Mouse (Mus musculus) heart, postnatal 0 days (tissue): ENCODE data around the gene Plekhg2. TPM values are rescaled to one million over a fixed set of nuclear protein-coding genes. Genes with fewer than 3 reads are reported as not detected.

Experiments
- ATAC-seq: fragments of 200-750 bp; cut with Nextera tagmentation; 2 replicates; pipeline ENCODE4 v1.8.0; 2017; ENCODE audit warnings: low read depth, moderate number of reproducible peaks, moderate library complexity; ENCODE audit not compliant: insufficient read depth
- DNase-seq: peaks from one replicate; pipeline ENCODE4 v3.0.0-alpha.2; 2016; ENCODE audit warnings: low spot score
- H3K27ac ChIP-seq: fragments of 300-500 bp; sonication (generic); 2 replicates; pipeline ENCODE4 v1.5.1; 2014; ENCODE audit warnings: low read depth, mild to moderate bottlenecking
- H3K27me3 ChIP-seq: fragments of 300-500 bp; sonication (generic); 2 replicates; pipeline ENCODE4 v1.6.1; 2014; ENCODE audit warnings: low read length, mixed read lengths; ENCODE audit not compliant: control insufficient read depth, insufficient read depth
- H3K36me3 ChIP-seq: fragments of 300-500 bp; sonication (generic); replicated peaks from 2 replicates; pipeline ENCODE4 v1.6.1; 2014; ENCODE audit warnings: low read length, mixed read lengths; ENCODE audit not compliant: control insufficient read depth, insufficient read depth
- H3K4me1 ChIP-seq: fragments of 300-500 bp; sonication (generic); 2 replicates; pipeline ENCODE4 v1.6.1; 2014; ENCODE audit warnings: antibody characterized with exemption; ENCODE audit not compliant: control insufficient read depth, insufficient read depth
- H3K4me2 ChIP-seq: fragments of 300-500 bp; sonication (generic); 2 replicates; pipeline ENCODE4 v1.6.1; 2014; ENCODE audit warnings: low read depth, mild to moderate bottlenecking, low read length, moderate library complexity
- H3K4me3 ChIP-seq: fragments of 300-500 bp; sonication (generic); 2 replicates; pipeline ENCODE4 v1.5.1; 2014; ENCODE audit warnings: low read depth, low read length
- H3K9ac ChIP-seq: fragments of 300-500 bp; sonication (generic); replicated peaks from 2 replicates; pipeline ENCODE4 v1.6.1; 2014; ENCODE audit warnings: low read depth, low read length, mixed read lengths
- H3K9me3 ChIP-seq: fragments of 300-500 bp; sonication (generic); replicated peaks from 2 replicates; pipeline ENCODE4 v1.6.1; 2016; ENCODE audit warnings: low read length; ENCODE audit not compliant: control insufficient read depth
- CTCF ChIP-seq: IDR thresholded peaks from 2 replicates; pipeline ENCODE4 v1.5.1; 2016; ENCODE audit warnings: antibody characterized with exemption, control low read depth, low read depth
- EP300 ChIP-seq: IDR thresholded peaks from 2 replicates; pipeline ENCODE4 v1.6.1; 2016; ENCODE audit warnings: antibody characterized with exemption, low read depth
- WGBS: fragments of 180-500 bp; shearing (Covaris S2); extraction: QIAGEN DNeasy Blood & Tissue Kit; methylation state at CpG from one replicate; pipeline ENCODE4 v1.1.7; 2014; 5-methylcytosine and 5-hydroxymethylcytosine counted together
- polyA plus RNA-seq: library from polyadenylated mRNA; unstranded; fragments of >200 nt; fragmentation: Nextera tagmentation; extraction: Ambion mirVana; gene quantifications from 2 replicates; pipeline ENCODE4 v1.2.1, GENCODE M21; 2015
- total RNA-seq: library from RNA; depleted of rRNA; stranded (reverse); fragments of >200 nt; gene quantifications from 2 replicates; pipeline ENCODE4 v1.2.3, GENCODE M21; 2014; ENCODE audit warnings: low replicate concordance; rRNA removed

Gene Plekhg2
- total and polyA plus RNA-seq, 2 experiments from 2014 or later: 13.7 to 41.7 TPM

DNA sequence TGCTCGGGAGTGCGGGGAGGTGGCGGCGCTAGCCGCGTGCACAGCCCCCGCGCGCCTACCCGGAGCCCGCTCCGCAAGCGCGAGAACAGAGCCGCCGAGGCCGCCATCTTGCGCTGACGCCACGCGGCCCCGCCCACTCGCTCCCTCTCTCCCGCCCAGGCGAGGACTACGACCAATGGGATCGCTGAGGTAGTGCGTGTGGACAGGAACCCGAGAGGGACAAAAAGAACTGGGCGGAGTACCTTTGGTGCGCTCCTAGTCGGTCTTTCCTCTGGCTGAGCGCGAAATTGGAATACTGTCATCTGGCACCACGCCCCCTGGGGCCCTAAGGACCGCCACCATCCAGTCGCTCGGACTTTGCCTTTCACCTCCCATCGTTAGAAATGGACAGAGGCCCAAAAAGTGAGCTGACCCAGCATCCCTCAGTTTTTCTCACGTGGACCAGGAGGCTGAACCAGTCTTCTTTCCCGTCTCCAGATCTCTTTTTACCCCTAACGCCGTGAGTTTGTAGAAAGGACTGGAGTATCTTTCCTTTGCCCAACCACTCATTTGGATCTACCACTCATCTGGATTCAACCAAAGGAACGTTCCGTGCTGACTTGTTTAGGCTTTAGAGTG, 60.4 kb downstream of the Plekhg2 start, which contains the start of gene Timm50:
TSS of gene Timm50 (minus strand) at position 147 of the 618 bp plus-strand sequence.
- peak; percentile 98 for DNase-seq
- Histone ChIP-seq H3K4me3 (peak within 1 kb of the TSS; percentile 91), H3K4me1 (peaks cover 7% of the 10 kb centered on the region), H3K9me3 (no peaks in the 10 kb centered on the region), H3K36me3 (peaks cover 58% of the 10 kb centered on the region), H3K27ac (0 out of 2 replicates have a peak within 1 kb of the TSS, but pooled peaks have one; percentile 36), H3K4me2 (peak within 1 kb of the TSS; percentile 97), H3K9ac (peak within 1 kb of the TSS; percentile 79), H3K27me3 (no peaks in the 10 kb centered on the region)
- TF ChIP-seq CTCF (no peak), EP300 (no peak)
- peak; percentile 98 for ATAC-seq
- 1% methylated on average over 44 of the region's 45 CpGs for WGBS

- H3K4me3 ChIP-seq: peak overlapping the region; percentile 91
- TF ChIP-seq CTCF (no peak), EP300 (no peak)
- H3K9me3 ChIP-seq: no peaks in the 10 kb centered on the region
- peak overlapping the region; percentile 79 for H3K9ac ChIP-seq
- H3K27me3 ChIP-seq: no peaks in the 10 kb centered on the region
- H3K36me3 ChIP-seq: peaks cover 58% of the 10 kb centered on the region
- peaks cover 7% of the 10 kb centered on the region for H3K4me1 ChIP-seq
- WGBS: 5% methylated on average over 35 of the region's 35 CpGs
- DNase-seq (no peak), ATAC-seq (peak; percentile 59)
- H3K27ac ChIP-seq: 0 out of 2 replicates have a peak overlapping the region, but pooled peaks have one; percentile 36
- peak overlapping the region; percentile 97 for H3K4me2 ChIP-seq
These were observed 61.1 kb downstream of the Plekhg2 start for GRCm38 (mm10) chr7:28311151-28311925.

GRCm38 (mm10) chr7:28309737-28310136, 62.7 kb downstream of the Plekhg2 start:
- Histone ChIP-seq H3K4me3 (no peak overlapping the region), H3K4me1 (peaks cover 7% of the 10 kb centered on the region), H3K4me2 (no peak overlapping the region), H3K9me3 (no peaks in the 10 kb centered on the region), H3K27ac (no peak overlapping the region), H3K27me3 (no peaks in the 10 kb centered on the region), H3K36me3 (peaks cover 58% of the 10 kb centered on the region), H3K9ac (no peak overlapping the region)
- TF ChIP-seq CTCF (no peak), EP300 (no peak)
- ATAC-seq (no peak), DNase-seq (no peak)
- 53% methylated on average over 9 of the region's 9 CpGs for WGBS

Other genes with a start within 250 kb of the Plekhg2 start
- not detected in 2 replicates for gene 9530053A07Rik, start 243.1 kb downstream of the Plekhg2 start, total RNA-seq
- gene 9530053A07Rik, start 243.1 kb downstream of the Plekhg2 start, polyA plus RNA-seq: 0.01 and 0.04 TPM in 2 replicates
- 6.6 and 21.8 TPM in 2 replicates for gene Fbl, start 202.9 kb downstream of the Plekhg2 start, total RNA-seq
- gene Fbl, start 202.9 kb downstream of the Plekhg2 start, polyA plus RNA-seq: 44.3 and 51.3 TPM in 2 replicates
- 21.3 and 37.1 TPM in 2 replicates for gene Dyrk1b, start 193.1 kb downstream of the Plekhg2 start, total RNA-seq
- gene Dyrk1b, start 193.1 kb downstream of the Plekhg2 start, polyA plus RNA-seq: 10.2 and 10.4 TPM in 2 replicates
- gene Eid2, start 104.7 kb downstream of the Plekhg2 start, total RNA-seq: 6.5 and 18.2 TPM in 2 replicates
- gene Eid2, start 104.7 kb downstream of the Plekhg2 start, polyA plus RNA-seq: 1.4 and 1.6 TPM in 2 replicates
- 4.4 and 13.0 TPM in 2 replicates for gene Eid2b, start 94.9 kb downstream of the Plekhg2 start, total RNA-seq
- 9.1 and 9.7 TPM in 2 replicates for gene Eid2b, start 94.9 kb downstream of the Plekhg2 start, polyA plus RNA-seq
- gene Selenov, start 81.4 kb downstream of the Plekhg2 start, total RNA-seq: not detected in 2 replicates
- gene Selenov, start 81.4 kb downstream of the Plekhg2 start, polyA plus RNA-seq: not detected in 2 replicates
- not detected in 2 replicates for gene Dll3, start 70.4 kb downstream of the Plekhg2 start, total RNA-seq
- gene Dll3, start 70.4 kb downstream of the Plekhg2 start, polyA plus RNA-seq: not detected in 2 replicates
- gene Timm50, start 60.5 kb downstream of the Plekhg2 start, total RNA-seq: 60.6 and 69.9 TPM in 2 replicates
- gene Timm50, start 60.5 kb downstream of the Plekhg2 start, polyA plus RNA-seq: 90.1 and 90.6 TPM in 2 replicates
- 52.3 and 71.4 TPM in 2 replicates for gene Supt5, start 33.9 kb downstream of the Plekhg2 start, total RNA-seq
- gene Supt5, start 33.9 kb downstream of the Plekhg2 start, polyA plus RNA-seq: 36.4 and 36.6 TPM in 2 replicates
- gene Rps16, start 21.9 kb downstream of the Plekhg2 start, total RNA-seq: 145 and 161 TPM in 2 replicates
- gene Rps16, start 21.9 kb downstream of the Plekhg2 start, polyA plus RNA-seq: 481 and 513 TPM in 2 replicates
- gene Zfp36, start 7.7 kb upstream of the Plekhg2 start, total RNA-seq: 10.8 and 19.2 TPM in 2 replicates
- gene Zfp36, start 7.7 kb upstream of the Plekhg2 start, polyA plus RNA-seq: 12.5 and 13.6 TPM in 2 replicates
- gene Med29, start 20.1 kb upstream of the Plekhg2 start, total RNA-seq: 42.1 and 51.4 TPM in 2 replicates
- gene Med29, start 20.1 kb upstream of the Plekhg2 start, polyA plus RNA-seq: 44.1 and 45.8 TPM in 2 replicates
- 29.8 and 66.1 TPM in 2 replicates for gene Paf1, start 20.4 kb upstream of the Plekhg2 start, total RNA-seq
- 54.2 and 56.5 TPM in 2 replicates for gene Paf1, start 20.4 kb upstream of the Plekhg2 start, polyA plus RNA-seq
- gene Gmfg, start 64.8 kb upstream of the Plekhg2 start, total RNA-seq: 1.5 and 3.0 TPM in 2 replicates
- 8.9 and 9.8 TPM in 2 replicates for gene Gmfg, start 64.8 kb upstream of the Plekhg2 start, polyA plus RNA-seq
- gene Lrfn1, start 79.4 kb upstream of the Plekhg2 start, total RNA-seq: 1.4 and 3.9 TPM in 2 replicates
- 0.31 and 0.55 TPM in 2 replicates for gene Lrfn1, start 79.4 kb upstream of the Plekhg2 start, polyA plus RNA-seq
- gene Ifnl2, start 137.9 kb upstream of the Plekhg2 start, total RNA-seq: not detected in 2 replicates
- gene Ifnl2, start 137.9 kb upstream of the Plekhg2 start, polyA plus RNA-seq: not detected in 2 replicates
- gene Ifnl3, start 150.2 kb upstream of the Plekhg2 start, total RNA-seq: not detected in 2 replicates
- gene Ifnl3, start 150.2 kb upstream of the Plekhg2 start, polyA plus RNA-seq: not detected in 2 replicates
- gene Sycn, start 168.3 kb upstream of the Plekhg2 start, total RNA-seq: not detected in 2 replicates
- not detected in 2 replicates for gene Sycn, start 168.3 kb upstream of the Plekhg2 start, polyA plus RNA-seq
- not detected in 2 replicates for gene Nccrp1, start 174.7 kb upstream of the Plekhg2 start, total RNA-seq
- not detected in 2 replicates for gene Nccrp1, start 174.7 kb upstream of the Plekhg2 start, polyA plus RNA-seq
- gene Samd4b, start 225.5 kb upstream of the Plekhg2 start, total RNA-seq: 37.0 and 53.5 TPM in 2 replicates
- gene Samd4b, start 225.5 kb upstream of the Plekhg2 start, polyA plus RNA-seq: 12.3 and 12.4 TPM in 2 replicates
- gene Pak4, start 225.6 kb upstream of the Plekhg2 start, total RNA-seq: 12.7 and 17.1 TPM in 2 replicates
- gene Pak4, start 225.6 kb upstream of the Plekhg2 start, polyA plus RNA-seq: 11.3 and 12.0 TPM in 2 replicates